Mouse (Mus musculus) cortical plate, adult 2 months (tissue): ENCODE measurements around the gene Asb5.

Experiments
- CTCF ChIP-seq: fragments of 200-500 bp; IDR thresholded peaks from 2 replicates; pipeline ENCODE4 v1.5.1; 2011; ENCODE audit warnings: mild to moderate bottlenecking, control low read depth, low read length; ENCODE audit not compliant: insufficient read depth; ENCODE audit errors: extremely low read depth
- POLR2A ChIP-seq: fragments of 200-500 bp; IDR thresholded peaks from 2 replicates; pipeline ENCODE4 v1.6.1; 2011; ENCODE audit warnings: mild to moderate bottlenecking, low read length, control low read depth; ENCODE audit not compliant: insufficient read depth; ENCODE audit errors: extremely low read depth

DNA sequence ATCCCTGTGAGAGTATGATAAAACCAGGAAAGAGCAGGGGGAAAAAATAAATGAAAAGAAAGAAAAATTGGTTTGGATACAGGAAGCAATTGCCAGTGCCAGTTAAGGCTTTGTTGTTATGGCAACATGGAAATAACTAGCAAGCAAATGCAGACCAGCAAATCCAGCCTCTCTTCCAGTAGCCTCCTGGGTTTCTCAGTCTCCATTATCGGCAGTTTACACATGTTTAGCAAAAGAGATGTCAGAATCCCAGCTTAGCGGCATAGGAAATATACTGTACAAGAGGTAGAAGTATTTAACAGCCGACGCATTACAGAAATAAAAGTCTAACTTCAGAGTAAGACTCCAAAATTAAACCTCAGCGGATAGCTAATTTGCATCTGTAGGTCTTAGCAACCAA is 65.3 kb downstream of the Asb5 start:
- TF ChIP-seq POLR2A = no peak
- no peak for TF ChIP-seq CTCF
